Mouse (Mus musculus) cerebellum, adult 2 months (tissue): ENCODE data around the gene Snx12.

Experiments
- CTCF ChIP-seq: fragments of 200-500 bp; IDR thresholded peaks from 2 replicates; pipeline ENCODE4 v1.5.1; 2011; ENCODE audit warnings: low read depth, mild to moderate bottlenecking, control low read depth, low read length, moderate library complexity, borderline replicate concordance; ENCODE audit not compliant: insufficient read depth
- POLR2A ChIP-seq: fragments of 200-500 bp; IDR thresholded peaks from 2 replicates; pipeline ENCODE4 v1.6.1; 2011; ENCODE audit warnings: low read length, control low read depth, borderline replicate concordance; ENCODE audit not compliant: insufficient read depth

GRCm38 (mm10) chrX:101085920-101086319, 136.4 kb downstream of the Snx12 start, which contains the start of gene Slc7a3:
- no peak for TF ChIP-seq POLR2A
- TF ChIP-seq CTCF, result no peak
